In genomic region chr10:79823011-79823410, GRCm38 (mm10) we compare ENCODE assay signal across 16 mouse cellular contexts. TPM values are rescaled to one million over a fixed set of nuclear protein-coding genes. Genes with fewer than 3 reads are reported as not detected.
A peak's percentile ranks its signal among the peaks of the same experiment; 100 is the strongest.
DNase-seq lines count a peak whose midpoint lies in the region; ATAC-seq and TF ChIP-seq lines count a peak whose summit lies in the region.
"Had no signal": no experiment of that assay in that cellular context is flagged by ENCODE, and none has a peak within 500 bp of the region (broad histone marks: within the 10 kb centered on the region; RNA-seq: fewer than 3 reads in every experiment).

No protein-coding gene starts in this region.

- peaks cover 18% of the 10 kb centered on the region for H3K36me3 ChIP-seq in heart, embryonic 13.5 days
- H3K36me3 ChIP-seq in liver, embryonic 11.5 days (ENCODE audit: control insufficient read depth, insufficient read depth, low read length): no peaks in the 10 kb centered on the region
- no peaks in the 10 kb centered on the region for H3K36me3 ChIP-seq in liver, postnatal 0 days (replicated peaks; ENCODE audit: insufficient read depth, low read length)
- peaks cover 23% of the 10 kb centered on the region for H3K36me3 ChIP-seq in embryonic facial prominence, embryonic 14.5 days (ENCODE audit: control insufficient read depth, insufficient read depth, low read length)
- peaks cover 35% of the 10 kb centered on the region for H3K36me3 ChIP-seq in neural tube, embryonic 15.5 days

- no peak for TF ChIP-seq EP300 in liver, postnatal 0 days (IDR thresholded peaks at IDR 0.05; ENCODE audit: low read depth)

- H3K9ac ChIP-seq in heart, embryonic 13.5 days: no peak overlapping the region
- H3K9ac ChIP-seq in liver, embryonic 11.5 days (ENCODE audit: low read depth, low read length): no peak overlapping the region
- no peak overlapping the region for H3K9ac ChIP-seq in liver, postnatal 0 days (replicated peaks)
- H3K9ac ChIP-seq in embryonic facial prominence, embryonic 14.5 days (ENCODE audit: low read depth, low read length): peak overlapping the region; percentile 57; the same call in 1 of the 2 replicates
- no peak overlapping the region for H3K9ac ChIP-seq in neural tube, embryonic 15.5 days (replicated peaks)

- no peaks in the 10 kb centered on the region for H3K9me3 ChIP-seq in heart, embryonic 13.5 days
- no peaks in the 10 kb centered on the region for H3K9me3 ChIP-seq in liver, embryonic 11.5 days (ENCODE audit: control insufficient read depth, low read length)
- no peaks in the 10 kb centered on the region for H3K9me3 ChIP-seq in liver, postnatal 0 days (ENCODE audit: low read length)
- H3K9me3 ChIP-seq in embryonic facial prominence, embryonic 14.5 days (ENCODE audit: control insufficient read depth, low read length): no peaks in the 10 kb centered on the region
- no peaks in the 10 kb centered on the region for H3K9me3 ChIP-seq in neural tube, embryonic 15.5 days (replicated peaks)

- DNase-seq in heart, postnatal 4 days: no peak
- DNase-seq in liver, embryonic 11.5 days (ENCODE audit: low spot score): no peak
- no peak for DNase-seq in liver, postnatal 0 days
- no peak for DNase-seq in embryonic facial prominence, embryonic 14.5 days (ENCODE audit: low spot score)
- DNase-seq in thymus, adult 18-20 months: no peak
- DNase-seq in layer of hippocampus, adult 9-10 months (ENCODE audit: low spot score): no peak
- DNase-seq: adrenal gland, postnatal 36 days; midbrain, embryonic 14.5 days; thymus, postnatal 4 days had no signal

- H3K4me1 ChIP-seq in heart, embryonic 13.5 days: peaks cover 24% of the 10 kb centered on the region
- H3K4me1 ChIP-seq in liver, embryonic 11.5 days (replicated peaks; ENCODE audit: control insufficient read depth, insufficient read depth, low read length): peaks cover 14% of the 10 kb centered on the region; the same call in 1 of the 2 replicates
- peaks cover 5% of the 10 kb centered on the region for H3K4me1 ChIP-seq in liver, postnatal 0 days (ENCODE audit: insufficient read depth)
- peaks cover 10% of the 10 kb centered on the region for H3K4me1 ChIP-seq in embryonic facial prominence, embryonic 14.5 days (ENCODE audit: control insufficient read depth, insufficient read depth, low read length)
- H3K4me1 ChIP-seq in neural tube, embryonic 15.5 days: peaks cover 10% of the 10 kb centered on the region; the same call in 1 of the 2 replicates

- no peak overlapping the region for H3K4me3 ChIP-seq in heart, embryonic 13.5 days
- H3K4me3 ChIP-seq in liver, embryonic 11.5 days (ENCODE audit: low read depth, low read length): no peak overlapping the region
- no peak overlapping the region for H3K4me3 ChIP-seq in liver, postnatal 0 days (ENCODE audit: low read depth, low read length)
- no peak overlapping the region for H3K4me3 ChIP-seq in embryonic facial prominence, embryonic 14.5 days (ENCODE audit: low read depth, low read length)
- no peak overlapping the region for H3K4me3 ChIP-seq in neural tube, embryonic 15.5 days (replicated peaks)
- H3K4me3 ChIP-seq: erythroblast, embryonic 14.5 days had no signal

- no peak for TF ChIP-seq CTCF in liver, postnatal 0 days (IDR thresholded peaks at IDR 0.05; ENCODE audit: low read depth)

- WGBS in heart, embryonic 13.5 days: 72% methylated on average over 6 of the region's 6 CpGs
- WGBS in liver, embryonic 11.5 days: 67% methylated on average over 6 of the region's 6 CpGs
- WGBS in liver, postnatal 0 days (ENCODE audit: insufficient replicate concordance): 66% methylated on average over 6 of the region's 6 CpGs
- WGBS in embryonic facial prominence, embryonic 14.5 days: 60% methylated on average over 6 of the region's 6 CpGs
- WGBS in neural tube, embryonic 15.5 days: 63% methylated on average over 6 of the region's 6 CpGs

- 0 out of 2 replicates have a peak overlapping the region, but pooled peaks have one; percentile 10 for H3K27ac ChIP-seq in heart, embryonic 13.5 days (replicated peaks)
- no peak overlapping the region for H3K27ac ChIP-seq in liver, embryonic 11.5 days (ENCODE audit: low read depth, low read length)
- H3K27ac ChIP-seq in liver, postnatal 0 days (ENCODE audit: low read depth): no peak overlapping the region
- peak overlapping the region; percentile 48 for H3K27ac ChIP-seq in embryonic facial prominence, embryonic 14.5 days (replicated peaks; ENCODE audit: low read depth, low read length)
- H3K27ac ChIP-seq in neural tube, embryonic 15.5 days (replicated peaks): no peak overlapping the region

- no peak for ATAC-seq in heart, embryonic 13.5 days (ENCODE audit: extremely low read depth, insufficient number of reproducible peaks, low FRiP score, low TSS enrichment)
- ATAC-seq in liver, embryonic 11.5 days (replicated peaks; ENCODE audit: low FRiP score): no peak
- ATAC-seq in liver, postnatal 0 days: no peak
- no peak for ATAC-seq in embryonic facial prominence, embryonic 14.5 days (ENCODE audit: low read depth)
- ATAC-seq in neural tube, embryonic 15.5 days (ENCODE audit: low FRiP score): no peak

- H3K27me3 ChIP-seq in heart, embryonic 13.5 days (replicated peaks): 0 out of 2 replicates have a peak, but pooled peaks cover 3% of the 10 kb centered on the region
- no peaks in the 10 kb centered on the region for H3K27me3 ChIP-seq in liver, embryonic 11.5 days (replicated peaks; ENCODE audit: control insufficient read depth, insufficient read depth, low read length)
- H3K27me3 ChIP-seq in liver, postnatal 0 days (ENCODE audit: insufficient read depth, low read length): no peaks in the 10 kb centered on the region
- no peaks in the 10 kb centered on the region for H3K27me3 ChIP-seq in embryonic facial prominence, embryonic 14.5 days (replicated peaks; ENCODE audit: control insufficient read depth, insufficient read depth, low read length)
- no peaks in the 10 kb centered on the region for H3K27me3 ChIP-seq in neural tube, embryonic 15.5 days (replicated peaks)

- no peak overlapping the region for H3K4me2 ChIP-seq in heart, embryonic 13.5 days
- peak overlapping the region; percentile 28; the same call in 1 of the 2 replicates for H3K4me2 ChIP-seq in liver, embryonic 11.5 days
- H3K4me2 ChIP-seq in liver, postnatal 0 days (ENCODE audit: low read depth, low read length): no peak overlapping the region
- H3K4me2 ChIP-seq in embryonic facial prominence, embryonic 14.5 days (ENCODE audit: low read depth, low read length): peak overlapping the region; percentile 38
- H3K4me2 ChIP-seq in neural tube, embryonic 15.5 days: 0 out of 2 replicates have a peak overlapping the region, but pooled peaks have one; percentile 5

RNA-seq across cellular contexts. Expression of gene Misp, which starts 2.2 kb away (rescaled TPM):
- 1.2 and 1.4 TPM in 2 replicates for polyA plus RNA-seq in heart, embryonic 13.5 days (2015; fragmentation: Nextera tagmentation; extraction: Ambion mirVana)
- under 1 TPM; 0.14 to 0.45 TPM for total RNA-seq in heart, postnatal 4 days (2021)
- polyA plus RNA-seq in liver, embryonic 11.5 days (2014; fragmentation: Nextera tagmentation; extraction: Ambion mirVana): 0.69 and 1.5 TPM in 2 replicates
- polyA plus RNA-seq in liver, postnatal 0 days (2015; fragmentation: Nextera tagmentation; extraction: Ambion mirVana): 1.00 and 1.3 TPM in 2 replicates
- 2.3 and 3.9 TPM in 2 replicates for polyA plus RNA-seq in embryonic facial prominence, embryonic 14.5 days (2014; fragmentation: Nextera tagmentation; extraction: Ambion mirVana)
- 0.33 and 11.5 TPM in 2 replicates for polyA plus RNA-seq in neural tube, embryonic 15.5 days (2015; fragmentation: Nextera tagmentation; extraction: Ambion mirVana)
- total RNA-seq: common myeloid progenitor, adult 5-6 weeks; MEL had no signal
- polyA plus RNA-seq: C2C12; erythroblast, embryonic 14.5 days had no signal

RNA-seq across cellular contexts. Expression of gene Palm, which starts 29.6 kb away (rescaled TPM):
- 67.1 and 69.3 TPM in 2 replicates for polyA plus RNA-seq in heart, embryonic 13.5 days (2015; fragmentation: Nextera tagmentation; extraction: Ambion mirVana)
- total RNA-seq in heart, postnatal 4 days (2021): 10 to 100 TPM; 78.5 to 88.6 TPM
- polyA plus RNA-seq in liver, embryonic 11.5 days (2014; fragmentation: Nextera tagmentation; extraction: Ambion mirVana): 27.6 and 28.6 TPM in 2 replicates
- polyA plus RNA-seq in liver, postnatal 0 days (2015; fragmentation: Nextera tagmentation; extraction: Ambion mirVana): 7.9 and 9.2 TPM in 2 replicates
- 62.5 and 75.4 TPM in 2 replicates for polyA plus RNA-seq in embryonic facial prominence, embryonic 14.5 days (2014; fragmentation: Nextera tagmentation; extraction: Ambion mirVana)
- polyA plus RNA-seq in neural tube, embryonic 15.5 days (2015; fragmentation: Nextera tagmentation; extraction: Ambion mirVana): 227 and 256 TPM in 2 replicates

RNA-seq across cellular contexts. Expression of gene Ptbp1, which starts 31.2 kb away (rescaled TPM):
- polyA plus RNA-seq in heart, embryonic 13.5 days (2015; fragmentation: Nextera tagmentation; extraction: Ambion mirVana): 122 and 141 TPM in 2 replicates
- total RNA-seq in heart, postnatal 4 days (2021): 100 to 1,000 TPM; 167 to 182 TPM
- 329 and 336 TPM in 2 replicates for polyA plus RNA-seq in liver, embryonic 11.5 days (2014; fragmentation: Nextera tagmentation; extraction: Ambion mirVana)
- polyA plus RNA-seq in liver, postnatal 0 days (2015; fragmentation: Nextera tagmentation; extraction: Ambion mirVana): 55.4 and 59.1 TPM in 2 replicates
- polyA plus RNA-seq in embryonic facial prominence, embryonic 14.5 days (2014; fragmentation: Nextera tagmentation; extraction: Ambion mirVana): 198 and 254 TPM in 2 replicates
- polyA plus RNA-seq in neural tube, embryonic 15.5 days (2015; fragmentation: Nextera tagmentation; extraction: Ambion mirVana): 55.8 and 121 TPM in 2 replicates

RNA-seq across cellular contexts. Expression of gene Prss57, which starts 32.2 kb away (rescaled TPM):
- 0.51 TPM in 1 of 2 replicates, not detected in the other for polyA plus RNA-seq in heart, embryonic 13.5 days (2015; fragmentation: Nextera tagmentation; extraction: Ambion mirVana)
- not detected for total RNA-seq in heart, postnatal 4 days (2021)
- polyA plus RNA-seq in liver, embryonic 11.5 days (2014; fragmentation: Nextera tagmentation; extraction: Ambion mirVana): 1.5 and 1.7 TPM in 2 replicates
- polyA plus RNA-seq in liver, postnatal 0 days (2015; fragmentation: Nextera tagmentation; extraction: Ambion mirVana): 5.0 and 7.2 TPM in 2 replicates
- polyA plus RNA-seq in embryonic facial prominence, embryonic 14.5 days (2014; fragmentation: Nextera tagmentation; extraction: Ambion mirVana): 0.16 TPM in 1 of 2 replicates, not detected in the other
- 0.14 and 10.2 TPM in 2 replicates for polyA plus RNA-seq in neural tube, embryonic 15.5 days (2015; fragmentation: Nextera tagmentation; extraction: Ambion mirVana)
- total RNA-seq: adrenal gland, postnatal 36 days had no signal
- polyA plus RNA-seq: C2C12; hindbrain, embryonic 16.5 days had no signal

RNA-seq across cellular contexts. Expression of gene Fstl3, which starts 45.9 kb away (rescaled TPM):
- polyA plus RNA-seq in heart, embryonic 13.5 days (2015; fragmentation: Nextera tagmentation; extraction: Ambion mirVana): 23.8 and 27.3 TPM in 2 replicates
- 10 to 100 TPM; 10.3 TPM for total RNA-seq in heart, postnatal 4 days (2021)
- polyA plus RNA-seq in liver, embryonic 11.5 days (2014; fragmentation: Nextera tagmentation; extraction: Ambion mirVana): 1.8 and 2.6 TPM in 2 replicates
- polyA plus RNA-seq in liver, postnatal 0 days (2015; fragmentation: Nextera tagmentation; extraction: Ambion mirVana): 0.36 and 0.63 TPM in 2 replicates
- 8.3 and 10.7 TPM in 2 replicates for polyA plus RNA-seq in embryonic facial prominence, embryonic 14.5 days (2014; fragmentation: Nextera tagmentation; extraction: Ambion mirVana)
- 2.6 and 4.5 TPM in 2 replicates for polyA plus RNA-seq in neural tube, embryonic 15.5 days (2015; fragmentation: Nextera tagmentation; extraction: Ambion mirVana)

Comparison
In these comparisons a context has a peak if more than half of its experiments do, and no peak if none do; other contexts are left out.
1. H3K4me2 ChIP-seq: peak in liver, embryonic 11.5 days (single experiment), embryonic facial prominence, embryonic 14.5 days (single experiment) and neural tube, embryonic 15.5 days (single experiment); none in heart, embryonic 13.5 days (single experiment) and liver, postnatal 0 days (single experiment).
2. H3K27ac ChIP-seq: peak in heart, embryonic 13.5 days (single experiment) and embryonic facial prominence, embryonic 14.5 days (single experiment); none in liver, embryonic 11.5 days (single experiment), liver, postnatal 0 days (single experiment) and neural tube, embryonic 15.5 days (single experiment).